Comparison of ENCODE assay signal across 15 mouse cellular contexts in genomic region chr11:72169871-72170270, GRCm38 (mm10). TPM values are rescaled to one million over a fixed set of nuclear protein-coding genes. Genes with fewer than 3 reads are reported as not detected.
"Had no signal": no experiment of that assay in that cellular context is flagged by ENCODE, and none has a peak within 500 bp of the region (broad histone marks: within the 10 kb centered on the region; RNA-seq: fewer than 3 reads in every experiment).

No protein-coding gene starts in this region.

- H3K4me3 ChIP-seq: layer of hippocampus, adult 2 months; limb, embryonic 13.5 days; midbrain, embryonic 10.5 days had no signal

- H3K9me3 ChIP-seq: limb, embryonic 13.5 days; midbrain, embryonic 10.5 days had no signal

- H3K9ac ChIP-seq: limb, embryonic 13.5 days; liver, embryonic 14.5 days; lung, embryonic 14.5 days had no signal

- H3K27ac ChIP-seq: hindbrain, postnatal 0 days; layer of hippocampus, adult 2 months; limb, embryonic 13.5 days; liver, embryonic 14.5 days; midbrain, embryonic 10.5 days had no signal

- H3K4me2 ChIP-seq: limb, embryonic 13.5 days; lung, embryonic 14.5 days had no signal

- ATAC-seq: hindbrain, postnatal 0 days; intestine, embryonic 16.5 days; midbrain, embryonic 16.5 days had no signal

- DNase-seq: kidney, adult 8-10 months; kidney, postnatal 4 days; left cerebral cortex, postnatal 4 days; lung, embryonic 14.5 days; lung, postnatal 10 days; lung, postnatal 4 days; right cerebral cortex, postnatal 14 days; thymus, postnatal 4 days had no signal

- H3K27me3 ChIP-seq: limb, embryonic 13.5 days had no signal

- H3K4me1 ChIP-seq: limb, embryonic 13.5 days; midbrain, embryonic 10.5 days had no signal

RNA-seq across cellular contexts. Expression of gene Gm43951, which starts 36.8 kb away (rescaled TPM):
- polyA plus RNA-seq: lung, embryonic 14.5 days had no signal
